Mouse (Mus musculus) Patski (cell line): ENCODE data around the gene Fads6. TPM values are rescaled to one million over a fixed set of nuclear protein-coding genes. Genes with fewer than 3 reads are reported as not detected.

Experiments
- ATAC-seq: fragments of 100-300 bp; one replicate; pipeline ENCODE4 v1.8.0; 2021
- CTCF ChIA-PET: fragments of 350-600 bp; sonication (Branson Sonifier 250); formaldehyde crosslinking; loops from one replicate; lab custom pipeline; 2022; ENCODE audit warnings: inconsistent platforms; lab: Charles Lee
- POLR2A ChIA-PET: fragments of 350-600 bp; sonication (Branson Sonifier 250); formaldehyde crosslinking; loops from one replicate; lab custom pipeline; 2022; ENCODE audit warnings: antibody characterized with exemption, inconsistent platforms; lab: Charles Lee
- DNase-seq: peaks from one replicate; pipeline ENCODE4 v3.0.0-alpha.2; 2011; ENCODE audit warnings: low read depth, low spot score
- H3K27me3 ChIP-seq: fragments of 371-371 bp; one replicate; pipeline ENCODE4 v1.5.1; 2021
- CTCF ChIP-seq: fragments of 100-300 bp; IDR thresholded peaks from one replicate; pipeline ENCODE4 v1.5.1; 2021
- in situ Hi-C: fragments of 300-500 bp; cut with MboI; formaldehyde crosslinking; loops from 3 replicates; pipeline ENCODE4 v1.11.1; 2018; ENCODE audit warnings: low pct_unique_long_range_greater_than_20kb, mixed read lengths
- polyA plus RNA-seq: library from polyadenylated mRNA; unstranded; gene quantifications from one replicate; pipeline ENCODE4 v1.2.3, GENCODE M21; 2021

Fads6 gene
- polyA plus RNA-seq, 1 experiment from 2014 or later = 0.05 TPM

GRCm38 (mm10) chr11:115262954-115263353 is 34.5 kb downstream of the Fads6 start:
- in situ Hi-C loops = no loop called here
- peaks cover 61% of the 10 kb centered on the region for H3K27me3 ChIP-seq
- DNase-seq (no peak), ATAC-seq (no peak)
- ChIA-PET POLR2A (no interaction called here), CTCF (interaction anchor here (0.9 to 1.3 kb wide), 2 partner anchors 61 to 102 kb away, joined by 3 to 5 read pairs; no protein-coding TSS in a partner anchor)
- TF ChIP-seq CTCF = no peak

- in situ Hi-C loops = no loop called here
- CTCF ChIA-PET = interaction anchor here (1.3 kb wide), 1 partner anchor 10 kb away, joined by 3 read pairs; no protein-coding TSS in a partner anchor
- POLR2A ChIA-PET = no interaction called here
- ATAC-seq (no peak), DNase-seq (no peak)
- no peak for TF ChIP-seq CTCF
- H3K27me3 ChIP-seq = peaks cover 50% of the 10 kb centered on the region
These were observed 38.3 kb downstream of the Fads6 start for GRCm38 (mm10) chr11:115259134-115259533.

- CTCF ChIA-PET = interaction anchor here (0.9 kb wide), 1 partner anchor 11 kb away, joined by 3 read pairs; no protein-coding TSS in a partner anchor
- peaks cover 39% of the 10 kb centered on the region for H3K27me3 ChIP-seq
- POLR2A ChIA-PET = no interaction called here
- in situ Hi-C loops = no loop called here
- DNase-seq (no peak), ATAC-seq (no peak)
- TF ChIP-seq CTCF = no peak
These were observed 39.5 kb downstream of the Fads6 start for GRCm38 (mm10) chr11:115257775-115258510.

GRCm38 (mm10) chr11:115251258-115251657 is 46.2 kb downstream of the Fads6 start:
- in situ Hi-C loops = no loop called here

GRCm38 (mm10) chr11:115250405-115251090 is 46.9 kb downstream of the Fads6 start:
- CTCF ChIA-PET = interaction anchor here (1.7 kb wide), 1 partner anchor 9 kb away, joined by 3 read pairs; no protein-coding TSS in a partner anchor
- POLR2A ChIA-PET = no interaction called here
- DNase-seq = no peak

More at GRCm38 (mm10) chr11:115251258-115251657, 46.2 kb downstream of the Fads6 start:
- ChIA-PET POLR2A (no interaction called here), CTCF (no interaction called here)
- H3K27me3 ChIP-seq = peaks cover 37% of the 10 kb centered on the region
- TF ChIP-seq CTCF = no peak
- no peak for DNase-seq
- ATAC-seq = no peak

GRCm38 (mm10) chr11:115249721-115250404 is 47.6 kb downstream of the Fads6 start:
- ATAC-seq (no peak), DNase-seq (no peak)
- POLR2A ChIA-PET = no interaction called here
- TF ChIP-seq CTCF = no peak
- in situ Hi-C loops = no loop called here
- H3K27me3 ChIP-seq = peaks cover 27% of the 10 kb centered on the region
- CTCF ChIA-PET = interaction anchor here (1.7 kb wide), 1 partner anchor 9 kb away, joined by 3 read pairs; no protein-coding TSS in a partner anchor

More at GRCm38 (mm10) chr11:115250405-115251090, 46.9 kb downstream of the Fads6 start:
- no peak for ATAC-seq
- TF ChIP-seq CTCF = no peak
- H3K27me3 ChIP-seq = peaks cover 32% of the 10 kb centered on the region
- in situ Hi-C loops = no loop called here

- TF ChIP-seq CTCF = no peak
- no peak for DNase-seq
- CTCF ChIA-PET = no interaction called here
- H3K27me3 ChIP-seq = peaks cover 27% of the 10 kb centered on the region
- ATAC-seq = no peak
- POLR2A ChIA-PET = no interaction called here
- in situ Hi-C loops = no loop called here
These were observed 49.5 kb downstream of the Fads6 start for GRCm38 (mm10) chr11:115247945-115248344.

GRCm38 (mm10) chr11:115247240-115247639 is 50.2 kb downstream of the Fads6 start:
- no peak for TF ChIP-seq CTCF
- in situ Hi-C loops = no loop called here
- H3K27me3 ChIP-seq = peaks cover 27% of the 10 kb centered on the region
- ATAC-seq = no peak
- ChIA-PET CTCF (interaction anchor here (0.7 kb wide), 1 partner anchor 22 kb away, joined by 3 read pairs; no protein-coding TSS in a partner anchor), POLR2A (no interaction called here)
- DNase-seq = no peak

- ATAC-seq (no peak), DNase-seq (no peak)
- TF ChIP-seq CTCF = no peak
- peaks cover 27% of the 10 kb centered on the region for H3K27me3 ChIP-seq
- in situ Hi-C loops = no loop called here
- ChIA-PET CTCF (no interaction called here), POLR2A (no interaction called here)
These were observed 51.1 kb downstream of the Fads6 start for GRCm38 (mm10) chr11:115246386-115246785.

- DNase-seq (no peak), ATAC-seq (peak; percentile 20)
- ChIA-PET CTCF (no interaction called here), POLR2A (no interaction called here)
- no peak for TF ChIP-seq CTCF
- in situ Hi-C loops = no loop called here
- H3K27me3 ChIP-seq = peaks cover 13% of the 10 kb centered on the region
These were observed 52.6 kb downstream of the Fads6 start for GRCm38 (mm10) chr11:115244840-115245239.
